Mouse (Mus musculus) G1E (cell line): ENCODE results near the gene Narfl.

Experiments used
- CTCF ChIP-seq: IDR thresholded peaks from 2 replicates; pipeline ENCODE4 v1.5.1; 2012; ENCODE audit warnings: low read depth, low read length, inconsistent platforms, mixed read lengths
- GATA1 ChIP-seq: IDR thresholded peaks from 2 replicates; pipeline ENCODE4 v1.6.1; 2012; ENCODE audit warnings: borderline replicate concordance, low read length, inconsistent platforms, mixed read lengths

DNA sequence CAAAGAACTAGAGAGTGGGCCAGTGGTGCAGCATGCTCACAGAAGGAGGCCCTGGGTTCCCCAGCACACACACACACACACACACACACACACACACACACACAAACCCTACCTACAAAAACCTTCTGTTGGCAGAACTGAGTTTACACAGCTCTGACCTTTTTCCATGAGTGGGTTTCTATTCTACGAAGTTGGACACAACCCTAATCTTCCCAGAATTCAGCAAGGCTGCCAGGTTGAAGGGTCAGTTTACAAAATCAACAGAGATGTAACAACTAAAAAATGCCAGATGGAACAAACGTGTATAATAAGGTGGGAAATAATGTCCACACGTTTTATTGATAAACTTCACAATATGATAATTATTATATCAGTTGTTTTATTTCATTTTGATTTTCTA lies 15.9 kb upstream of the Narfl start:
- TF ChIP-seq CTCF = no peak
- TF ChIP-seq GATA1 = no peak
